Mouse (Mus musculus): Measurements from ENCODE around the gene Gorasp2. TPM values are rescaled to one million over a fixed set of nuclear protein-coding genes. Genes with fewer than 3 reads are reported as not detected.

The Gorasp2 gene
- total RNA-seq, 1 experiment from 2014 or later: 97.4 TPM

GRCm38 (mm10) chr2:70657083-70657482, 4.3 kb upstream of the Gorasp2 start:
- no peak for DNase-seq

- no peak for DNase-seq
These were observed 529 bp downstream of the Gorasp2 start, which contains the start of gene Gm26558 for GRCm38 (mm10) chr2:70661715-70662495. Gene Gm26558, minus strand, starts transcription at chr2:70662108.

- no peak for DNase-seq
These were observed 2.4 kb downstream of the Gorasp2 start for GRCm38 (mm10) chr2:70663764-70664163.

GRCm38 (mm10) chr2:70667016-70667415, 5.6 kb downstream of the Gorasp2 start:
- no peak for DNase-seq

GRCm38 (mm10) chr2:70669241-70669640, 7.9 kb downstream of the Gorasp2 start:
- no peak for DNase-seq

- DNase-seq: no peak
These were observed 8.5 kb downstream of the Gorasp2 start for GRCm38 (mm10) chr2:70669896-70670295.

- DNase-seq: no peak
These were observed 11.1 kb downstream of the Gorasp2 start for GRCm38 (mm10) chr2:70672476-70672875.

GRCm38 (mm10) chr2:70673445-70674126, 12.2 kb downstream of the Gorasp2 start:
- DNase-seq: no peak

- DNase-seq: no peak
These were observed 20.9 kb downstream of the Gorasp2 start for GRCm38 (mm10) chr2:70682324-70682723.

- no peak for DNase-seq
These were observed 27.2 kb downstream of the Gorasp2 start for GRCm38 (mm10) chr2:70688454-70689078.

- no peak for DNase-seq
These were observed 28.8 kb downstream of the Gorasp2 start for GRCm38 (mm10) chr2:70690195-70690594.

GRCm38 (mm10) chr2:70695712-70696111, 34.3 kb downstream of the Gorasp2 start:
- DNase-seq: no peak

- peak; percentile 44 for DNase-seq
These were observed 39.5 kb downstream of the Gorasp2 start for GRCm38 (mm10) chr2:70700851-70701250.

- DNase-seq: no peak
These were observed 40.2 kb downstream of the Gorasp2 start for GRCm38 (mm10) chr2:70701571-70701970.

- no peak for DNase-seq
These were observed 41.0 kb downstream of the Gorasp2 start for GRCm38 (mm10) chr2:70702403-70702802.

- DNase-seq: no peak
These were observed 47.8 kb downstream of the Gorasp2 start for GRCm38 (mm10) chr2:70708986-70709730.

- no peak for DNase-seq
These were observed 48.9 kb downstream of the Gorasp2 start for GRCm38 (mm10) chr2:70710236-70710635.

GRCm38 (mm10) chr2:70710878-70711277, 49.5 kb downstream of the Gorasp2 start:
- DNase-seq: no peak

- DNase-seq: no peak
These were observed 62.4 kb downstream of the Gorasp2 start for GRCm38 (mm10) chr2:70723610-70724243.

- no peak for DNase-seq
These were observed 65.7 kb downstream of the Gorasp2 start for GRCm38 (mm10) chr2:70727089-70727488.

- DNase-seq: no peak
These were observed 74.2 kb downstream of the Gorasp2 start for GRCm38 (mm10) chr2:70735534-70735933.

- no peak for DNase-seq
These were observed 74.6 kb downstream of the Gorasp2 start for GRCm38 (mm10) chr2:70736008-70736407.
